Mouse (Mus musculus): ENCODE measurements around the gene Syk. TPM values are rescaled to one million over a fixed set of nuclear protein-coding genes. Genes with fewer than 3 reads are reported as not detected.
A peak's percentile ranks its signal among the peaks of the same experiment; 100 is the strongest.

Gene Syk
- 16.9 and 20.0 TPM in 2 replicates for polyA plus RNA-seq (2012; rRNA removed)

GRCm38 (mm10) chr13:52582878-52583661 is at the start of gene Syk:
TSS of gene Syk (plus strand) at chr13:52583173.
- under 1% methylated on average over 69 of the region's 70 CpGs for WGBS

DNA sequence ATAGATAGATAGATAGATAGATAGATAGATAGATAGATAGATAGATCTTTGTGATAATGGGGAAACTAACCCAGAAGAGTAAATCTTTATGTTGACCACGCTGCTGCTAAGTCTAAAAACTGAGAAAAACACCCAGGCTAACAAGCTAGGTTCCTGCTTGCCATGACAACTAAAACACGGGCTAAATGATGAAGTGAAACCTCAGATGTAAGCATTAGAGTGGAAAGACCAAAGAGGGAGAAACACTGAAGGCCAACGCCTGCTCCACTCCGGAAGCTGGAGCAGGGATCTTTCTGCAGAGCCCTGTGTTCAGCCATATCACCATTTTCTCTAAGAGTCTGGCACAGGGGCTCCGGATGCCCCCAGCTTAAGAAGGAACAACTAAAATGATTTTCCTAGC is 49.3 kb upstream of the Syk start:
- DNase-seq (ENCODE audit: low read depth, low spot score): no peak
- WGBS: 78% methylated on average over 5 of the region's 5 CpGs

More at GRCm38 (mm10) chr13:52582878-52583661, at the start of gene Syk:
- peak; percentile 42 for DNase-seq (ENCODE audit: low read depth, low spot score)

DNA sequence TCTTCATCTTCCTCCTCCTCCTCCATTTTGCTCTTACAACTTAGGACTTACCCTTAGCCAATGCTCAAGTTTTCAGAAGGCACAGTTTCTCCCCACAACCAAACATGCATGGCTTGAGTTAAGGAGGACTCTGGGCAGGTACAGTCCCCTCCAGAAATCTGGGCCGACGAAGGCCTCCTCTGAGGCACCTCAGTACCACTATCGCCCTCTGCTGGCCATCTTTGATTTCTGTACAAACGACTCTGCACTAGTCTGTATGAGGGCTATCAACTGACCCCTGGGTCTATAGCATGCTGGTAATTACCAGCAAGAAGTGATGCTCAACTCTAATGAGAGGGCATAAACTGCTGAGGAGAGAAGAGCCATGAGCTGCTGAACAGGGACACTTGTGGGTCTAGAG is 47.4 kb upstream of the Syk start:
- WGBS: 10% methylated on average over 4 of the region's 4 CpGs
- DNase-seq (ENCODE audit: low read depth, low spot score): peak; percentile 21

DNA sequence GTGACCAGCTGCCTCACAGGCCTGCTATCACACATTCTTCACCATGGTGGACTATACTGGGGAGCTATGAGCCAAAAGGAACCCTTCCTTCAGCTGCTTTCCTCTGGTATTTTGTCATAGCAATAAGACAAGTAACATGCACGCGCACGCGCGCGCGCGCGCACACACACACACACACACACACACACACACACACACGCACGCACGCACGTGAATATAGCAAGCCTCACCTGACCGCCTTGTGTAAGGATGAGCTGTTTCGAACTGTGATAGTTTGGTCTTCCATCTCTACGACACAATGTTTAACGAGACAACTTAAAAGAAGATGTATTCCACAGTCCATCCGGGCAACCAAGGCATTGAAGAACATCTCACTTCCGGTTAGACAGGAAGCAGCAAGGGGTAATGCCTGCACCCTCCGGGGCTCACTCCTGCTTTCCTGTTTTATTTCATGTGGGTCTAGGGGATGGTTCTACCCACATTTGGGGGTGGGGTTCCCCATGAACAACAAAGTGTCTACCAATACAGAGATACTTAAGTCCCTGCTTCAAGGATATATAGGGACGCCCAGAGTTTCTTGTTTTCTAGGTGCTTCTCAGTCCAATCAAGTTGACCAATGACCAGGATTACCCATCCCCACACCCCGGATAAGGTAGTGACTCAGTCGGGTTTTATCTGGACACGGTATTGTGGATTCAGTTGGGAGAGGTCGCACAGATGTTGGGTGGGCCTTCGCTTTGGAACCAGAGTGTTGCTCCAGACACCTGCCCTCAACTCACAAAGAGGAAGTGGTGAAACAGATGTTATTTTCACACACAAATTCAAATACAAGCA is 45.0 kb upstream of the Syk start:
- 87% methylated on average over 26 of the region's 26 CpGs for WGBS
- DNase-seq (ENCODE audit: low read depth, low spot score): no peak

GRCm38 (mm10) chr13:52538588-52539116 is 44.3 kb upstream of the Syk start:
- no peak for DNase-seq (ENCODE audit: low read depth, low spot score)
- 87% methylated on average over 9 of the region's 9 CpGs for WGBS

- DNase-seq (ENCODE audit: low read depth, low spot score): no peak
- 80% methylated on average over 6 of the region's 6 CpGs for WGBS
Observed at GRCm38 (mm10) chr13:52539461-52539860, 43.5 kb upstream of the Syk start.

DNA sequence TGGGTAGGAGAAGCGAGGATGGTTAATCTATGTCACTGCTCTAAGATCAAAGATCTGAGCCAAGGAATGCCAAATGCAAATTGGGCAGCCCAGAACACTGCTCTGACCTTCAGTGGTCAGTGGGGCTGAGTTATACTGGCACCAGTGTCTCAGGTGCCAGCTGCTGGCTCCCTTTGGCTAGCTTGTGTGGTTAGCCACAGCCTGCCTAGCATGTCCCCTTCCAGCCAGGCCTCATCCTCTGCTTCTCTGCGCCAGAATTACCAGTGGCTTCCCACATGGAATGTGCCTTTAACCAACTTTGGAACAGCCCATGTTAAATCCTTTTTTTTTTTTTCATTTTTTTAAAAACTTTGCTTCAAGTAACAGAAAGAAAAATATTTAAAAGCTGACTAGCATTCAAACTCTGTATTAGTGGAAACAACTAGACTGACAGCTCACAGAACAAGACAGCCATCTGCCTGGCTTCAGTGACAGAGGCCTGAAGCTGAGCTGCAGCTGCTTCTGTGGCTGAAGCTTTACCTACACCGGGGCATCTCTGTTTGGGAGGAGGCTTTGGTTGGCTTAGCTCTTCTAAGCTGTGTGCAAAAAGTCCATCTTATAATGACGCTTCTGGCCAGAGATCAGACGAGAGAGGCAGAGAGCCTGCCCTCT is 41.5 kb upstream of the Syk start:
- DNase-seq (ENCODE audit: low read depth, low spot score): no peak
- WGBS: 73% methylated on average over 5 of the region's 5 CpGs

- DNase-seq (ENCODE audit: low read depth, low spot score): no peak
- WGBS: 69% methylated on average over 8 of the region's 8 CpGs
Observed at GRCm38 (mm10) chr13:52542036-52542526, 40.9 kb upstream of the Syk start.

DNA sequence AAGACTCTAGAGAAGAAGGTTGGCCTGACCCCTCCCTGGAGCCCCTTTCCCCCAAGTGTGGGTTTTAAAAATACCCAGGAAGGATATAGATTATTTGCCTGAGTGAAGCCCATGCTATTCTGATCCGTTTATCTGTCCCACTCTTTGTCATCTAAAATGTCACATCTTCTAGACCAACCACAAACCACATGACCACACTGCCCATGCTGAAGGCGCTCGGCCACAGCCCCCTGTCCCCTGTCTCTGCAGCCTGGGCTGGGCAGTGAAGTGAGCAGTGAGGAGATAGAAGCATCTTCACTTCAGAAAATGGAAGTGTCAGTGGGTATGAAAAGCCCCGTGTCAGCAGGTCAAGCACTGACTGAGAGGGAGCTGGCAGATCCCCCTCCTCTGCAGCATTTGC is 40.3 kb upstream of the Syk start:
- 71% methylated on average over 4 of the region's 4 CpGs for WGBS

DNA sequence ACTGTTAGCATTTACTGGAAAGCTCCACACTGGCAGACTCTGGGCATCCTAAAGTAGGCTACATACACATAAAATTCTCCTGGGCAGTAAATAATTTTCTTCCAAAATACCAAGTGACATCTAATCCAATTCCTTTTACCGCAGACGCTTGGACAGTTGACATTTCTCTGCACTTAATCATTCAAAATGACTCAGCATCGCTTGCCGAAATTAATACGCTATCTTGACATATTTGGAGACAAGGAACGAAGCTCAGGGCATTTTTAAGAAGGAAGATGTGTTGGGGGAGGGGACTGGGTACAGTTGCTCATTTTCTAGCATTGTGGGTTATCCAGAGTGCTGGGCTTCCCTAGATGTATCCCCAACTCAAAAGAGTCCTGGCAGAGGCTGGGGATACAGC is 36.7 kb upstream of the Syk start:
- DNase-seq (ENCODE audit: low read depth, low spot score): no peak
- WGBS: 80% methylated on average over 6 of the region's 6 CpGs

More for the DNA sequence above, 40.3 kb upstream of the Syk start:
- no peak for DNase-seq (ENCODE audit: low read depth, low spot score)

DNA sequence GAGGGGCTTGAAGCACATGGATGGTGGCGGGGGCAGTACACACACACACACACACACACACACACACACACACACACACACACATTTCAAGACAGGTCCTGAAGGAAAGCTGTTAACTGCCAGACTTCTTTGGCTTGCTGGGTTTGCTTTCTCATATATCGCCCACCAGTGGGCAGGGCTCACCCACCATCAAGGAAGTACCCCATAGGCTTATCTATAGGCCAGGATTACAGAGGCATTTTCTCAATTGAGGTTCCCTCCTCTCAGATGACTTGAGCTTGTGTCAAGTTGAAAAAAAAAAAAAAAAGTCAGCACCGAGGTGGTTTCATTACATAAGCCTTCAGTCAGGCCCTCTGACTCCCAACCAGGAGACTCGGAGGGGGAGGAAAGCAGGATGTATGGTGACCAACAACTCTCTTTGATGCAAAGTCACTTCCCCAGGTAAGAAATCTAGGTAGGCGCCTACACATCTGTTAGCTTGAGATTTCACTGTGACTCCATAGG is 32.2 kb upstream of the Syk start:
- no peak for DNase-seq (ENCODE audit: low read depth, low spot score)
- WGBS: 72% methylated on average over 5 of the region's 5 CpGs

GRCm38 (mm10) chr13:52551275-52551674 is 31.7 kb upstream of the Syk start:
- DNase-seq (ENCODE audit: low read depth, low spot score): no peak
- WGBS: 75% methylated on average over 9 of the region's 9 CpGs

DNA sequence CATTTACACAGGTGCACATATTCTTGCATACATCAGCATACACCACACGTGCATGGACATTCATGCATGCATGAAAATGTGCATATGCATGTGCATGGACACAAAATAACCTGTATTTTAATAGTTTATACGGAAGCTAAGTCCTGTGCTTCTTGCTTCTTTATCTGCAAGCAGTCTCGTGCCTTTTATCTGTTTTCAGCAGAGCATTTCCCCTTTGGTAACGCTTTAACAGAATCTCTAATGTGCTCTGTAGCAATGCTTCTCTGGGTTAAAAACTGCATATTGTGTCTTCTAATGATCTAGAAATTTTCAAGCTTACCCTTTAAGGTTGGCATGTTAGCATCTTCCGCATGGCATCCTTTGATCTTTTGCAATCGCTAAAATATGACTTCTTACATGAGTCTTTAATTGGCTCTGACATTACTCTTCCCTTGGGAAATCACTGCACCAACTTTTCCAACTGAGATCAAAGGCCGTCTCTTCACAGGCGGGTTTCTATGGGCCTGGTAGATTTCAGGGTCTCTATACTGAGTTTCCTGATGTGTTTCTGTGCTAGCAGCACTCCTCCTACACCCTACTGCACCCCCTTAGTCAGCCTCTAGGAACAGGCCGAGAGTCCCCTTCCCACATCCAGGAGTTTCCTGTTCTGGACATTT is 30.0 kb upstream of the Syk start:
- 75% methylated on average over 9 of the region's 9 CpGs for WGBS
- no peak for DNase-seq (ENCODE audit: low read depth, low spot score)

- 78% methylated on average over 9 of the region's 9 CpGs for WGBS
- DNase-seq (ENCODE audit: low read depth, low spot score): no peak
Observed at GRCm38 (mm10) chr13:52554722-52555121, 28.3 kb upstream of the Syk start.

- no peak for DNase-seq (ENCODE audit: low read depth, low spot score)
- 62% methylated on average over 7 of the region's 7 CpGs for WGBS
Observed at GRCm38 (mm10) chr13:52557421-52557820, 25.6 kb upstream of the Syk start.

- 89% methylated on average over 8 of the region's 8 CpGs for WGBS
- no peak for DNase-seq (ENCODE audit: low read depth, low spot score)
Observed at GRCm38 (mm10) chr13:52561367-52562165, 21.4 kb upstream of the Syk start.

DNA sequence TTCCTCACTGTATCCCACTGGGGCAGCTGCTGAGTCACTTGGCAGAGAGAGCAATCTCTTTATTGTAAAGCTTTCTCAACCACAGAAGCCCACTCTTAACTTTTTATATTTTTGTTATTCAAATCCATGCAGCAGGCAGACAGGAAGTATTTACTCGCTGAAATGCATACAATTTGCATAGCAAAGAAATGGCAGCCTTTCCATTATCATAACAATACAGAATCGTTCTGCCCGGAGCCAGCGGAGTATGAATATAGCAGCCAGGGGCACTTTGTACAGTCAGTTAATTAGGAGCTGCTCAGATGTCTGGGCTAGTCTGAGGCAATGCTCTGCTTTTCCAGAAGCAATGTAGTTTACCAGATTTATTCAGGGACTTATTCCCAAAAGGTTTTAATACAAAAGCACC is 20.8 kb upstream of the Syk start:
- DNase-seq (ENCODE audit: low read depth, low spot score): no peak
- 49% methylated on average over 4 of the region's 4 CpGs for WGBS

DNA sequence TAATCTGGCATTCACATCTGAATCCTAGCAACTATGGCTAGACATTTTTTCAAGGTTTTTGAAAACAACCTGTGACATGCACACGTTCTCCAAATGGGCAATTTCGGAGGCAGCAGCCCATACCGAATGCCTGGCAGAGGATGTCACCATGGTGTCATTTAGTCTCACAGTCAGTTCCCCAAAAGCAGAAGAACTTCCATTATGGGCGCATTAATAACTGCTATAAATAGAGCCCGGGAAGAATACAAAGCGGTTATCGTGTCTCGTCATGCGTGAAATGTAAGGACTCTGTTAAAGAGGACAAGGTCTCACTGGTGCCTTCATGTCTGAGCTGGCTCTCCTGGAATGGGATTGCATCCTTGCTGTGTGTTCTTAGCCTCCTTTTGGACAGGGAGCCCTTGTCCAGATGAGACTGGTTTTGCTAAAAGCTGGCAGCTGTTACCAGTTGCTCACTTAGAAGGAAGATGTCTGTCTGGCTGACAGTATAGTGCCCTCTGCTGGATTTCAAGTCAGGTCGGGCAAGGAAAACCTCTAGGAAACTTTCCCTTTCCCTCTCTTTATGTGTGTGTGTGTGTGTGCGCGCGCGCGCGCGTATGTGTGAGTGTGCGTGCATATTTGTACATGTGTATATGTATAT is 17.8 kb upstream of the Syk start:
- 87% methylated on average over 18 of the region's 18 CpGs for WGBS
- DNase-seq (ENCODE audit: low read depth, low spot score): no peak

All from large intestine, adult 2 months (tissue).